Mouse (Mus musculus): ENCODE measurements around the gene Bglap. TPM values are rescaled to one million over a fixed set of nuclear protein-coding genes. Genes with fewer than 3 reads are reported as not detected.
"Not testable (repeated sequence)": the region's sequence is repeated elsewhere in the genome, so short reads cannot be mapped to it uniquely, and the experiment has no call there.

Bglap gene
- polyA plus RNA-seq, 1 experiment from 2014 or later: not detected

GRCm38 (mm10) chr3:88382383-88382782 is 1.9 kb downstream of the Bglap start:
- H3K27ac ChIP-seq (replicated peaks); H3K9ac ChIP-seq; H3K4me1 ChIP-seq; H3K27me3 ChIP-seq (replicated peaks); H3K4me3 ChIP-seq; H3K9me3 ChIP-seq; H3K36me3 ChIP-seq: not testable (repeated sequence)
- WGBS: 35% methylated on average over 2 of the region's 7 CpGs
- 0 out of 2 replicates have a peak, but pooled peaks have one; percentile 12 for ATAC-seq (ENCODE audit: extremely low read depth, insufficient number of reproducible peaks, low FRiP score, low TSS enrichment)
- peak overlapping the region; percentile 65; the same call in 1 of the 2 replicates for H3K4me2 ChIP-seq

- ATAC-seq (ENCODE audit: extremely low read depth, insufficient number of reproducible peaks, low FRiP score, low TSS enrichment); H3K27me3 ChIP-seq (replicated peaks); H3K36me3 ChIP-seq; H3K9me3 ChIP-seq; H3K4me1 ChIP-seq; H3K27ac ChIP-seq (replicated peaks): not testable (repeated sequence)
- peak overlapping the region; percentile 65 for H3K4me2 ChIP-seq
- H3K9ac ChIP-seq: 0 out of 2 replicates have a peak overlapping the region, but pooled peaks have one; percentile 44
- 10% methylated on average over 20 of the region's 22 CpGs for WGBS
- H3K4me3 ChIP-seq: peak overlapping the region; percentile 26; the same call in 1 of the 2 replicates
Observed at GRCm38 (mm10) chr3:88381389-88382315, 2.6 kb downstream of the Bglap start.

GRCm38 (mm10) chr3:88378599-88378998 is 5.7 kb downstream of the Bglap start, which contains the start of gene Bglap2:
Gene Bglap2 (minus strand): TSS chr3:88378699.
- not testable (repeated sequence) for ATAC-seq (ENCODE audit: extremely low read depth, insufficient number of reproducible peaks, low FRiP score, low TSS enrichment); H3K4me3 ChIP-seq; H3K4me2 ChIP-seq; H3K27ac ChIP-seq (replicated peaks); H3K9ac ChIP-seq; H3K9me3 ChIP-seq; H3K36me3 ChIP-seq; H3K27me3 ChIP-seq (replicated peaks)
- H3K4me1 ChIP-seq: peaks cover 10% of the 10 kb centered on the region; the same call in 1 of the 2 replicates
- 67% methylated on average over 5 of the region's 5 CpGs for WGBS

GRCm38 (mm10) chr3:88376644-88377043 is 7.6 kb downstream of the Bglap start:
- H3K9ac ChIP-seq; ATAC-seq (ENCODE audit: extremely low read depth, insufficient number of reproducible peaks, low FRiP score, low TSS enrichment): not testable (repeated sequence)
- WGBS: 25% methylated on average over 5 of the region's 7 CpGs

GRCm38 (mm10) chr3:88375750-88376626 is 8.3 kb downstream of the Bglap start:
- not testable (repeated sequence) for H3K27me3 ChIP-seq (replicated peaks); H3K9me3 ChIP-seq; ATAC-seq (ENCODE audit: extremely low read depth, insufficient number of reproducible peaks, low FRiP score, low TSS enrichment); H3K36me3 ChIP-seq; H3K4me1 ChIP-seq; H3K27ac ChIP-seq (replicated peaks)
- Histone ChIP-seq H3K4me3 (peak overlapping the region; percentile 25), H3K4me2 (peak overlapping the region; percentile 62), H3K9ac (peak overlapping the region; percentile 67; the same call in 1 of the 2 replicates)
- 15% methylated on average over 19 of the region's 19 CpGs for WGBS

More at GRCm38 (mm10) chr3:88376644-88377043, 7.6 kb downstream of the Bglap start:
- H3K4me2 ChIP-seq: peak overlapping the region; percentile 62
- H3K4me1 ChIP-seq; H3K27ac ChIP-seq (replicated peaks); H3K27me3 ChIP-seq (replicated peaks); H3K9me3 ChIP-seq; H3K36me3 ChIP-seq: not testable (repeated sequence)
- H3K4me3 ChIP-seq: peak overlapping the region; percentile 25

GRCm38 (mm10) chr3:88372643-88373042 is 11.6 kb downstream of the Bglap start, which contains the start of gene Bglap3:
Gene Bglap3 (minus strand): TSS chr3:88372743.
- H3K4me3 ChIP-seq; H3K4me1 ChIP-seq; H3K4me2 ChIP-seq; H3K36me3 ChIP-seq; ATAC-seq (ENCODE audit: extremely low read depth, insufficient number of reproducible peaks, low FRiP score, low TSS enrichment); H3K27me3 ChIP-seq (replicated peaks); H3K9ac ChIP-seq; H3K9me3 ChIP-seq; H3K27ac ChIP-seq (replicated peaks): not testable (repeated sequence)
- whole genome bisulfite sequencing: 84% methylated on average over 9 of the region's 9 CpGs

GRCm38 (mm10) chr3:88368511-88368910 is 15.8 kb downstream of the Bglap start:
- H3K36me3 ChIP-seq; H3K4me2 ChIP-seq; H3K4me3 ChIP-seq; H3K27ac ChIP-seq (replicated peaks); H3K9ac ChIP-seq; ATAC-seq (ENCODE audit: extremely low read depth, insufficient number of reproducible peaks, low FRiP score, low TSS enrichment); H3K9me3 ChIP-seq: not testable (repeated sequence)
- peaks cover 24% of the 10 kb centered on the region for H3K27me3 ChIP-seq (replicated peaks)
- WGBS: 66% methylated on average over 7 of the region's 7 CpGs
- peaks cover 19% of the 10 kb centered on the region for H3K4me1 ChIP-seq

GRCm38 (mm10) chr3:88367517-88367916 is 16.7 kb downstream of the Bglap start:
- H3K36me3 ChIP-seq; H3K27ac ChIP-seq (replicated peaks); ATAC-seq (ENCODE audit: extremely low read depth, insufficient number of reproducible peaks, low FRiP score, low TSS enrichment); H3K4me3 ChIP-seq; H3K9me3 ChIP-seq; H3K4me2 ChIP-seq; H3K9ac ChIP-seq: not testable (repeated sequence)
- peaks cover 24% of the 10 kb centered on the region for H3K27me3 ChIP-seq (replicated peaks)
- WGBS: 33% methylated on average over 4 of the region's 7 CpGs
- H3K4me1 ChIP-seq: peaks cover 29% of the 10 kb centered on the region

GRCm38 (mm10) chr3:88366830-88367428 is 17.3 kb downstream of the Bglap start:
- H3K9ac ChIP-seq; ATAC-seq (ENCODE audit: extremely low read depth, insufficient number of reproducible peaks, low FRiP score, low TSS enrichment); H3K27ac ChIP-seq (replicated peaks); H3K9me3 ChIP-seq: not testable (repeated sequence)
- Histone ChIP-seq H3K27me3 (replicated peaks) (peaks cover 24% of the 10 kb centered on the region), H3K4me2 (peak overlapping the region; percentile 59), H3K4me1 (peaks cover 33% of the 10 kb centered on the region), H3K36me3 (peaks cover 13% of the 10 kb centered on the region), H3K4me3 (peak overlapping the region; percentile 34)
- 12% methylated on average over 22 of the region's 22 CpGs for WGBS

GRCm38 (mm10) chr3:88365705-88366361 is 18.4 kb downstream of the Bglap start:
- H3K27ac ChIP-seq (replicated peaks): no peak overlapping the region
- WGBS: 33% methylated on average over 34 of the region's 34 CpGs

More at GRCm38 (mm10) chr3:88365705-88366361, 18.4 kb downstream of the Bglap start:
- no peak overlapping the region for H3K4me3 ChIP-seq
- no peak for ATAC-seq (ENCODE audit: extremely low read depth, insufficient number of reproducible peaks, low FRiP score, low TSS enrichment)
- H3K9ac ChIP-seq: no peak overlapping the region
- peaks cover 8% of the 10 kb centered on the region for H3K9me3 ChIP-seq
- no peak overlapping the region for H3K4me2 ChIP-seq
- H3K36me3 ChIP-seq: peaks cover 24% of the 10 kb centered on the region
- peaks cover 24% of the 10 kb centered on the region for H3K27me3 ChIP-seq (replicated peaks)
- H3K4me1 ChIP-seq: peaks cover 34% of the 10 kb centered on the region
